Mouse (Mus musculus) kidney, postnatal 4 days (tissue): ENCODE data around the gene Slc11a2.

Experiments
- DNase-seq, 2 experiments: peaks; one replicate each; pipeline ENCODE4 v3.0.0; 2021; ENCODE audit warnings: mixed read lengths in 2 of 2

Gene Slc11a2

DNA sequence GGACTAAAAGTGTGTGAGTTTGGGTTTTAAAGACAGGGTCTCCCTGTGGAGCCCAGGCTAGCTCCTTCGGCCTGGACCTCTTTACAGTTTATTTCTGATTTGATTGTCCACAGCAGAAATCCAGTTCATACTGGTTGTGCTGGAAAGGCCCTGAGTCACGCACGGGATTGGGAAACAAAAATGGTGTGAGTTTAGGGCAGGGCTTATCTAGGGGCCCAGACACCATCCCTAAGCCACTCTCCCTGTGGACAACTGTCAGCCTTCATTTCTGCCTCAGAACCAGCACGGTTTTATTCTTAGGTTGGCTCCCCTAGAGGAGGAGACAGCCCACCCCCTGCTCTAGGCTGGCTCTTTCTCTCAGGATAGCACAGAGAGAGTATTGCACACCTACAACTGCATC is 8.4 kb upstream of the Slc11a2 start:
- DNase-seq = no peak

DNA sequence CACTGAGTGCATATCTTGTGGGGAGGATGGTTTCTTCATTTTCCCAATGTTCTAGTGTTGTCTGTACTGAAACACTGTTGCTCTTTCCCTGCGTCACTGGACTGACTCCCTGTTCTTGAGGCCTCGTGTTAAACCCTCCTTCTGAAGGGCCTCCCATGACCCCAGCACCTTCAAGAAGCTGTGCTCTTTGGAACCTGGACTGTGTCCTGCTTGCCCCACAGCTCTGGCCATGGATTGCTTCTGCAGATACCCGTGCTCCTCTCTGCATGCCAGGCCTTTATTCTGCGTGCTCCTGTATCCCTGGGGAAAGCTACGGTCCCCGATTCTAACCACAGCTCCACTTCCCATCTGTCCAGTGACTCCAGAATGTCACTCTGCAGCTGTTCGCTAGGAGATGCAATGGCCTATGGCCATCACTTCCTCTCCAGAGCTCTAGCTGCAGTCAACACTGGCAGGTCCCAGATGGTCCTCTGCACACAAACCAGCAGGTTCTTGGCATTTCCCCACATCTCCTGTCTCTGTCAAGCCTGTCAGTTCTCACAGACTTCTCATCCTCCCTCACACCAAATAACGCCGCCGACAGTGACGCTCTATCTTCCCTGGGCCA is 5.2 kb upstream of the Slc11a2 start:
- peak; percentile 38 to 55 for DNase-seq

DNA sequence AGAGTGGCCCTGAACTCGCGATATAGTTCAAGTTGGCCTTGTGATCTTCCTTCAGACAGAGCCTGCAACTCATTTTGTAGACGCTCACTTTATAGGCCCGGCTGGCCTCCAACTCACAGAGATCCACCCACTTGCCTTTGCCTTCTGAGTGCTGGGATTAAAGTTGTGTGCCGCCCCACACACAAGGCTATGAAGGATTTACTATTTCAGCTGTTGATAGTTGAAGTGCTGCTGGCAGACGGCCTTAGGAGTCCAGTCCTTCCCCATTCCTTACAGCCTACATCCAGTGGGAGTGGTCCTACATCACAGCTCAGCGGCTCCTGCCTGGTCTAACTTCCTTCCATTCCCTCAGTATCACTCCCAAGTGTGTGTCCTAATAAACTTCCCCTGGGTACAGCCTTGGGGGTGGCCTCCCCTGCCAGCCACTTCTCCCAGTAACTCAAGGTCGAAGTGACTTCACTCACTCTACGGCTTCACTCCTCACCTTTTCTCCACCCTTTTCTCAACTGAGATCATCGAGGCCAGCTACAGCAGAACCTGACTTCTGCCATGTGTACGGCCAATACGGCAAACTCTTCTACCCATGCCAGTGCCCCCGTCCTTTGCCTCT is 3.5 kb upstream of the Slc11a2 start:
- DNase-seq = peak; percentile 68 to 80

DNA sequence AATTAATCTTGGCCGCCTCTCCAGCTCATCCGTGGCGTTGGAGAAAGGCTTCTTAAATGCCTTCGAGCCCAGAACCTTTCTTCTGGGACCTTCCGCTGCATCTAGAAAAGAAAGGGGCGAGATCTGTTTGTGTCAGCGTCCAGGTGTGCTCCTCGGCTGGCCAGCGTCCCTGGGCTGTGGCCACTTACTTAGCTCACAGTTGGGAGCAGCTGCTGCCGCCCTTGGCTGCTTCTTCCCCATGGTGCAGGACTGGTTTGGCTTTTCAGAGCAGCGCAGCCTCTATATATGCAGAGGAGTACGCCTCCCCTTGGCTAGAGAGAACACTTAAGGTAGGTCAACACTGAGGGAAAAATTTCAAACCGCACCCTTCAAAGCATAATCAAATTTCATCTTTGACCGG is 956 bp downstream of the Slc11a2 start:
- peak; percentile 64 to 76 for DNase-seq

DNA sequence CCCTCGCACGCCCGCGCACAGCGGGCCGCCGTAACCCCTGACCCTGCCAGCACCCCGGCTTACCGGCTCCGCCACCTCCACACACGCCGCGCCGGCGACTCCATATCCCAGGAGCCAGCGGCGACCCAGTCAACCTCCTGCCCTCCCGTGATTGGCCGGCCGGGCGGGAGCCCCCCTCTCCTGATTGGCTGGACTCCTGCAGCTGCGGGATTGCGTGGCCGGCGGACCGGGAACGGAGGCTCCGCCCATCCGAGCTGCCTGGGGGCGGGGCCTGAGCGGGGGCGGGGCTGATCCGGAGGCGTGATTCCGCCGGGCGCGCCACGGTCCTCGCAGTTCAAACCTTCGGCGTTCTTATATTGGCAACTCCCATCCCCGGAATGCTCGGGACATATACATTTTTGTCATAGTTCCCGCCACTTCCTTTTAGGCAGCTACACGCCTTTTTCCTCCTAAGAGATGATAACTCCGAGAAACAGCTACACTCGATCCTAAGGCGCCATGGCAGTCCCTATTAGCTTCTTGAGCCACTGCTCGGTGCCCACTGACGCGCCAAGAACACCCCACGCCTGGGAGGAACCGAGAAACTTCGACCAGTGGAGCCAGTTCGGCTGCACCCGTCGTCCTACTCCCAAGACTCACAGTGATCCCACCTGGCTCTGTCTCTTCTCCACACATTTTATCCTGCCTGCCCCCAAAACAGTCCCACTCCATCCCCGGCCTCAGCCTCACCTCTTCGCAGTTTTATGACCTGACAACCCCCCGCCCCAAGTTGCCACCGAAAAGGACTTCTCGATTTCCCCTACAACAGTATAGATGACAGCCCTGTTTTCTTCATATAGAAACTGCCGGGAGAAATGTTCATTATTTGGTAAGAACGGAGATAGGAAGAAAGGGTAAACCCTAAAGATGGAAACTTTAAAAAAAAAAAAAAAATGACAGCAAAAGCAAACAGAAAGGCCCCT is 1.7 kb downstream of the Slc11a2 start:
- DNase-seq = peak; percentile 97 to 98

DNA sequence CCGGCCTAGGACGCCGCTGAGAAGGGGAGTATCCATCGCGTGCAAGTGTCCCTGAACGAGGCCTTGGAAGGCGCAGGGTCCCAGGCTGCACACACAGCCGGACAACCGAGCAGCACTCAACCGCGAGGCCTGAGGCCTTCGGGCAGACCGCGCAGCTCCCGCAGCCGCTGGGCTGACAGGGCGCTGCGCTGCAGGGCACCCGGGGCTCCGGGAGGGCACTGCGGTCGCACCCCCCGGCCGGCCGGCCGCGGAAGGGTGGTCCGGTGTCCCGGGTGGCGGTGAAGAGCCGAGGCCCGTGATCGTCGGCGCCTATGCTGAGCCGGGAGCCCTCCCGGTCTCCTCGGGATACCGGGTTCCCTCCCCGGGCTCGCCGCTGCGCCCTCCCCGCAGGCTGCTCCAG is 2.4 kb downstream of the Slc11a2 start:
- DNase-seq = peak; percentile 59 to 70

DNA sequence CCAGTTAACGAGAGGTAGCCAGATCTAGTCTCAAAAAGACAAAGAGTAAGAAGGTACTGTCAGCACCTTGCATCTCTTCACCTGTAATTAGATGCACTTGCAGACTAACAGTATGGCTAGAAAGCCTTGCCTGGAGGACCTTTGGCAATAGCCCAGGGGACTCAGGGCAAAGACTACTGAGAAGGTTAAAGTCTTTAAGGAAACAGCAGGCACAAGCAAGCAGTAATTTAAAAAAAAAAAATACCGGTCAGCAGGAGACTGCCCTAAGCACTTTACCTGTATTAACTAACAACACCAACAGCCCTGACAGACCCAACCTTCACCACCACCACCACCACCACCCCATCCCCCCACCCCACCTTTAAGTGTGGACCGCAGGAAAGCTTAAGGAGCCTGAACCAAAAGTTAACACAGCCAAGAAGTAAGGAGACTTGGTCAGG is 3.1 kb downstream of the Slc11a2 start, which contains the start of gene Gm5475:
TSS of gene Gm5475 (plus strand) at position 390 of the 440 bp plus-strand sequence.
- peak in 1 of 2 experiments; percentile 63 for DNase-seq

DNA sequence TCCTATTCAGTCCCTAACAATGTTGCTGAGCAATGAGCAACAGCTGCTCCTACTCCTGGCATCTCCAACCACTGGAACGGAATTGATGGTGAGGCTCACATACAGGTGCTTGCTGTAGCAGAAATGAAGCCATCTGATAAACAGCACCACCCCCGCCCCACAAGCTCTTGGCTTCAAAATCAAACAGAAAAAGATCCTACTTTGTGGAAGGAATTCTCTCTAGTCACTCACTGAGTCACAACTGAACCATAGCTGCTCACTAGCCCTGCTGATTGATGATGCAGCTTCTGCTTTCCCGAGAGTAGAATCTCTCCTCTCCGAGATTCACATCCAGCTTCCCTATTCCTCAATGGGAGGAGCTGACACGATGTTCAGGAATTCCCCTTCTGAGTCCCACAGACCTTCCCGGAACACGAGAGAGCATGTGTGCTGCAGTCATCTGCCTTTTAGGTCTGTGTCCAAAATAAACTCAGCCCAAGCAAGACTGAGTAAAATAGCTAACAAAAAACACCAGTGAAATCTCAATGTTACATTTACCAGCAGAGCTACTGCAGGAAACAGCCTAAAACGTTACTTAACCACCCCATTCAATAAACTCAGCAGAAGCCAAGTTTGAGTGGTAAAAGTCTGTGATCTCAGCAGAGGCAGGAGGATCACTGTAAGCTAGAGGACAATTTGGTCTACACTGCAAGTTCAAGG is 3.7 kb downstream of the Slc11a2 start:
- DNase-seq = peak in 1 of 2 experiments; percentile 46

DNA sequence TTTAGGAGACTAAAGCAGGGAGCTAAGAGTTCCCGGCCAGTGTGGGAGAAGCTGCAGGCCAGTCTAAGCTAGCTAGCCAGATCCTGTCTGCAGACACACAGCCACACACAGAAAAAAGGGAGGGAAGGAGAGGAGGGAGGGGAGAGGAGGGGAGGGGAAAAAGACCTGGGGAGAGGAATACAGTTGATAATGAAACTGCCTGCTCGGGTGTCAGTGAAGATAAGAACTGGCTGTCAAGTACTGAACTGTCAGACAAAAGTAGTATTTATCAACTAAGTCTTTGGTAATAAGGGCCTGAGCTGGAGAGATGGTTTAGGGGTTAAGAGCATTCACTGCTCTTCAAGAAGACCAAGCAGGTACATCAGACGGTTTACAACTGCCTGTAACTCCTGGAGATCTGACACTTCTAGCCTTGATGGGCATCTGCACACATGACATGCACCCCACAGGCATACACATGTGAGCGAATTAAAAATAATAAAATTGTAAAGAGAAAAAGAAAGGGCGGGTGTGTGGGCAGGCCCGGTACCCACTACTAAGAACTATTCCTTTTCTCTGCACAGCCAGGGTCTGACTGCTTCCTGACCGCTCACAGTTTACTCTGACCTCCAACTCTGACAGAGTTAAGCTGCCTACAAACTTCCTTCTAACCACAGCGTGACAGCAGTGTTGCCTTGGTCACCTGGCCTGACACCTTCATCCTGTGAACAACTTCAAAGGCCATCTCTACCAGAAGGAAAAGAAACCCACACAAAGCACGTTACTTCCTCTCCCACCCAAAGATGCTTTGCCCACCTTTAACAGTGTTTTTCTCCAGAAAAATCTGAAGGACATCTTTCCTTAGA is 4.7 kb downstream of the Slc11a2 start:
- DNase-seq = no peak

DNA sequence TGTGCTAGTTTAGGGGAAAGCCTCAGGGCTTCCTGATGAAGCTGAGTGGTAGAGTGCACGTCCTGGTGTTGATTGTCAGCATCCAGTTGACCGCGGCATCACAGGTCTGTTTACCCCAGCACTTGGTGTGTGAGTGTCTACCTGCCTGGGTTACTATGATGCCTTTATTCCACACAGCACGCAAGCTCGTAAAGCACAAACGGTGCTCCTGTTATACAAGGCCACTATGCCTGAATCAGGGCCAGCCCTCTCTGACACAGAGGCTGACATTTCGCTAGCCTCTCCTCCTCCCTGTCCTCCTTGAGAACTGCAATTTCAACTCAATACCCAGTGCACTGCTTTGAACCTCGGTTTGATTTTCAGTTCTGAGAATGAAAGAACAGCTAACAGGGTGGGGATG is 5.6 kb downstream of the Slc11a2 start:
- DNase-seq = no peak

DNA sequence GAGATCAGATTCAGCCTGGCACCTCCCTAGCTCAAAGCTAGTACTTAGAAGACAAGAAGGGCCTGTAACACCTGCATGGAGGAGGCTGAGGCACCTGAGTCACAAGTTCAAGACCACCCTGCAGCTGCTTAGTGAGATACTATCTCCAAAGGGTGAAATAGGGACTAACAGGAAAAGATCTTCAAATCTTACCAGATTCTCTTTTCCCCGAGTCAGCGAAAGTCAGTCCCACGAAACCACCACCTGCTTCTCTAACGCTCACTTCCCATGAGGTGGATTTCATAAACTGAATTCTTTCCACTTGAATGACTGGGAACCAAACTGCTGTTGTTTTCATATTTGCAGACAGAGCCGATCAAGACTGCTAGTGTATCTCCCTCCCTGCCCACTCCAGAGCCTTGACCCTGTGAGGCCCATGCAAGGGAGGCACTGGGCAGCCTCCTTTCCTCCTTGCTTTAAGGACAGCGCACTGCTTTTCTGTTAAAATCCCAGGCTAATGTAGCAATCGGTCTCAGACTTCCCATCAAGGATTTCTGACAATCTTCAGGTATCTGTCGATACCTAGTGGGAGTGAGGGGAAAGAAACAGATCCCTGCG is 6.9 kb downstream of the Slc11a2 start:
- DNase-seq = peak in 1 of 2 experiments; percentile 29

DNA sequence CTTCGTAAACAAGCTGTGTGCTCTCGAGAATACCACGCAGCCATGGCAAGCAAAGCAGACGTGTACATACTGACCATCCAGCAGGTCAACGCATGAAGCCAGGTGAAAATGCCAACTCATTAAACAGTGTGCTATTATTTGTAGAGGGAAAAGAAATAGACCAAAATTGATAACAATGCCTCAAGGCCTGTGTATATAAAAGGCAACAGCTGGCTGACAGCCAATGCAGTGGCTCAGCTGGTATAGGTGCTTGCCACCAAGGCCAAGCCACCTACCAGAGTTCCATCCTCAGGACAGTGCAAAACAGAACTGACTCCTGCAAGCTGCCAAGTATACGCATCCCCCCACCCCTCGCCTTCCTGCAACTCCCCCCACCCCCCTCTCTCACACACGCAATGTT is 9.2 kb downstream of the Slc11a2 start:
- peak in 1 of 2 experiments; percentile 29 for DNase-seq

DNA sequence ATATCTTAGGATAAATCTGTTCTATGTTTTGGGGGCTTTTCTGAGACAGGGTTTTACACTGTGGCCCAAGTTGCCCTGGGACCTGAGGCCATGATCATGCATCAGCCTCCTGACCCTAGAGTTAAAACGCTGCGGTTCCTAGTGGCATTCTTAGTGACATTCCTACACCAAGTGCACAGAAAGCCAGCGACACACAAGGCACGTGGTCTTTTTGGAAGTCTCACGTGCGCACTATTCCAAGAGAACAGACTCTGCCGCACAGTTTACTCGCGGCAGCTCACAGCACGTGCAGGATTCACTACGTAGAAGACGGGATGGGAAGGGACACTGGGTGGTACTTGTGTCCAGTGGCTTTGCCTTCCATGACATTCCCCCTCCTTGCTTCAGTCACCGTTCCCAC is 9.9 kb downstream of the Slc11a2 start:
- no peak for DNase-seq

DNA sequence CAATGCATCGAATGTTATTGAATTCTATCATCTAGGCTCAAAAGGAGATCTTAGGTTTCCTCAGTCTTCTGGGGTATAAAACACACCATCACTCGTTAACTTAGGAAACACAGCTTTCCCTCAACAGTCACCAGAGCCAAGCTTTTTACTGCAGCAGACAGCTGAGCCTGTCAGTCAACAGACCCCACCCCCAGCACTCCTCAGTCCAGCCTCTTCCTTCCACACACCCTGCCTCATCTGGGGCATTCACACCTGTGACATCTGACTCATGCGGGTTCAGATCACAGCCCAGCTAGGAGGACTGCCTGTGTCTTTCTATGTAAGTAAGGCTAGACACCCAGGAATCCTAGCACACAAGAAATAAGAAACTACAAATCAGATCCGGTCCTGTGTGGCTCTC is 10.9 kb downstream of the Slc11a2 start:
- DNase-seq = peak in 1 of 2 experiments; percentile 22

DNA sequence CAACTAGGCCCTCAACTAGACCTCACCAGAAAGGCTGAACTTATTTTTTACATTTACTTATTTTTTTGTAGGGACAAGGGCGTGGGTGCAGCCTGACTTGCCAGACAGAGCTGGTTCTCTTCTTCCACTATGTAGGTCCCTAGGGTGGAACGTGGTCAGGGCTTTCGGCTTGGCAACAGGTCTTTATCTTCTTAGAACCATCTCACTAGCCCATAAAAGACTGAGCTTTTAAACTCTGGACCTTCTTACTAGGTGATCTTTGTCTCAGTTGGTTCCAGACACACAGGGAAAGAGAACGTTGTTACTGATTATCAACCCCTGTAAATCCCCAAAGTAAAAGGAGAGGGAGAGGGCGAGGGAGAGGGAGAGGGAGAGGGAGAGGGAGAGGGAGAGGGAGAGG is 11.6 kb downstream of the Slc11a2 start:
- no peak for DNase-seq

DNA sequence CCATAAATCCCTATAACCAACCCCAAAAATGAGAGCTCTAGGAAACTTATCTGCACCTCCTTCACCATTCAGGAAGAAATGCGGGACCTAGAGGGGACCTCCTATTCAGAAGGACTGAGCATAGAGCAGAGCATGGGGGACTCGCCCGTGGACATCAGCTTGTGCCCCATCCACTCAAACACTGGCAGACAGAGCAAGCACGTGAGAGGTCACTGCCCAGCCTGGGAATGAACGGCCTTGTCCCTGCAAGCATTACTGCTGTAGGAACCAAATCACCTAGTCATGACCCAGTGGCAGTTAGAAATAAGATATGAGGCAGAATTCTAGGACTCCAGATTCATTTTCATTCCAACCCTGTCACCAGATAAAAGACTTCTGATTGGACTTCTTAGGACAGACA is 13.1 kb downstream of the Slc11a2 start:
- DNase-seq = no peak

DNA sequence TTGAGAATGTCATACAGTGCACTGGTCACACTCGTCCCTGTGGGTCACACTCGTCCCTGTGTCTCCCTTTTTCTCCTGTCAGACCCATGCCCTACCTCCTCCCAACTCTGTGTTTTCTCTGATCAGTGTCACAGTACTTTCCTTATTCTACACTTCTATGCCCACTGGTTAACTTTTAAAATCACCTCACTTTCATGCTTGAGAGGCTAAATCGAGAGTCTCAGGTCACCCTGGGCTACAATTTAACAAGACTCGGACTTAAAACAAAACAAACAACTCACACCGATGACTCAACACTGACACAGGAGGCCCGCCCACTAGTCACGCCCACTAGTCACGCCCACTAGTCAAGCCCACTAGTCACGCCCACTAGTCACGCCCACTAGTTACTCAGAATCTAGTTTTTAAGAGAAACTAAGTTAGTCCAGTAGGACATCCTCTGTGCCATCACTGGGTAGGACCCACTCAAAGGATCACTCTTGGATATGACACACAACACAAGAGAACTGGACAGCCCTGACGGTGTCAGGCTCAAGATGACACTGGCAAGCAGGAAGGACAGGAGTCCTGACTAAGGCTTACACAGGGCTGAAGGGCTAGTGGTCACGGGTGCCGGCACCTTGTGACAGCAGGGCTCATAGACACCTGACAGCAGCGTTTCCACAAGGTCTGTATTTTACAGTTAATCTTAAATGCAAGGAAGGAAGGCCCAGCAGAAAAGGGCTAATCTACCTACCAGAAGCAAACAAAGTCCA is 13.8 kb downstream of the Slc11a2 start:
- DNase-seq = peak; percentile 80 to 86

DNA sequence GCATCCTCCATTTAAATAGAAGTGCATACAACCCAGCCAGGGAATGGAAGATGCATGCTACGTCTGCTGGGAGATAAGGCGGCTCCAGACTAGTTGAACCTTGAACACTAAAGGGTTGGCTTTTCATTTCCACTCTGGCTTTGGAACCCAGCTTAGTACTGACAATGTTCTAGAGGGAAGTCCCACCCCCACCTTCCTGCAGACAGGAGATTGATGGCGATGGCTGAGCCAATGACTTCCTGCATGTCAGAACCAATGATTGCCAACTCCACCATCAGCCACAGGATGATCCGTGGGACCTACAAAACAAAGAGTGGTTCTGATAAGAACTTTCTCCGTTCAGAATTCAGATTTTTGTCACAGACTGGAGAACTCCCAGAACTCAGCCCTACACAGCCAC is 18.8 kb downstream of the Slc11a2 start:
- no peak for DNase-seq

DNA sequence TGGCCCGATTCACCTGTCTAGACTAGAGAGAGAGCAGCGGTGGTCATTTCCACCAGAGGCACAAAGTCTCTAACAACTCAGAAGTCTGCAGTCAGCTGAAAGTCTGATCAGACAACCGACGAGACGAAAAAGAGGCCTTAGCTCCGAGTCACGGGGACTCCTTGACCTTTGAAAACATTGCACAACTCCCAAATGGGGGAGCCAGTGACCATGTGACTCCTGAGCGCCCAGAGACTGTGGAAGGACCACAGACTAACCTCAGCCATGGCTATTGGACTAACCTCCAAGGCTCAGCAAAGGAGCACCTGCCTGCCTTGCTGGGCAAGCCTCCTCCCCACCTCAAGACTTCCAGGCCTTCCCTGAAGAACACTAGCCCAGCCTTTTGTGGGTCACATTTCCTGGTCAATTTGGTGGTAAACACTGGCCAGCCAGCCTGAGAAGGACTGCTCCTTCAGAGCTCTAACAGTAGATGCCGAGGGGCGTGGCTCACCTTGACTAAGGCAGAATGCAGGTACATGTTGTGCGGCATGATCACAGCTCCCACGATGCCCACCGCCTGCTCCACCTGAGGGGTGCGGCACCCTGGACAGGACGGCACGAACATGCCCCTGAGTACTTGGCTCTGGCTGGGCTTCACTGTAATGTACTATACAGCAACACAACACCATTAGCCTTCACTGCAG is 21.4 kb downstream of the Slc11a2 start:
- no peak for DNase-seq

DNA sequence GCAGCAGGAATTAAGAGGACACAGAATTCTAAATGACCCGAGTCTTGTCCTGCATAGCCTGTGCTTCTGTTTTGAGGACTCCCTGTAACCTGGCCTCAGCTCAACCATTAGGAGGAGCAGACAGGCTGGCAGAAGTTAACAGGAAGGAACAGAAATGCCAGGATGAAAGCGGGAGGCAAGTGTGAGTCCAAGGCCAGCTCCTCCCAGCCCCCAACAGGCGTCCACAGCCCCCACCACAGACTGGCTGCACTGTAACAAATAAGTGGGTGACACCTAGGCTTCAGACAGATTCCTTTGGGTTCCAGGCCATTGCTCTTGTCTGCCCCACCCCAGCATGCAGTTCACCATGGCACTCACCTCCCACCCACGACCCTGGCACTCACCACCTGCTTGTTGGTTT is 22.1 kb downstream of the Slc11a2 start:
- no peak for DNase-seq
